Mouse (Mus musculus): Measurements from ENCODE around the gene Ppox. TPM values are rescaled to one million over a fixed set of nuclear protein-coding genes. Genes with fewer than 3 reads are reported as not detected.
"Not testable (repeated sequence)": the region's sequence is repeated elsewhere in the genome, so short reads cannot be mapped to it uniquely, and the experiment has no call there.

The Ppox gene
- polyA plus RNA-seq, 1 experiment from 2014 or later: 41.4 TPM

DNA sequence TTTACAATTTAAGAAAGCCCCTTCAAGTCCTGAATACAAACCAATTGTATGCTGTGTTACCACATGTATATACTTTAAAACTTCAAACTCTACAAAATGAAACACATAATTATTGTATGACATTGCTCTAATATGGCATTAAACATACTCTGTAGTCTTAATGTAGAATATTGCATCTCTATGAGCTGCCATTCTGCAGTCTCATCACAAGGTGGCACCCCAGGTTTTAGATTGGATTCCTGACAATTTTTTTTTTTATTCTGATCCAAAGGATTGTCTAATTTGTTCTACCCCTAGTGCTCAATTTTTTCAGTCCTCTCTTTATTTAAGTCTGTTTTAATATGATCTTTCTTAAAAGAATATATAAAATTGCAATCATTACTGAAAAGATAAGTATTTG lies 40.4 kb upstream of the Ppox start:
- no peaks in the 10 kb centered on the region; the same call in 1 of the 2 replicates for H3K4me1 ChIP-seq (ENCODE audit: control insufficient read depth, insufficient read depth, low read length)
- no peak overlapping the region for H3K4me3 ChIP-seq (ENCODE audit: low read depth, low read length)
- 0 out of 2 replicates have a peak, but pooled peaks have one; percentile 29 for ATAC-seq
- no peak overlapping the region for H3K9ac ChIP-seq (ENCODE audit: low read length)
- DNase-seq (ENCODE audit: low spot score): peak; percentile 73
- no peak overlapping the region for H3K27ac ChIP-seq (ENCODE audit: low read depth, low read length)
- H3K4me2 ChIP-seq (ENCODE audit: low read length): no peak overlapping the region
- H3K9me3 ChIP-seq (replicated peaks; ENCODE audit: control insufficient read depth, low read length): no peaks in the 10 kb centered on the region
- 0 out of 2 replicates have a peak, but pooled peaks cover 3% of the 10 kb centered on the region for H3K36me3 ChIP-seq (ENCODE audit: control insufficient read depth, insufficient read depth, low read length)
- H3K27me3 ChIP-seq (replicated peaks; ENCODE audit: control insufficient read depth, insufficient read depth, low read length): no peaks in the 10 kb centered on the region

DNA sequence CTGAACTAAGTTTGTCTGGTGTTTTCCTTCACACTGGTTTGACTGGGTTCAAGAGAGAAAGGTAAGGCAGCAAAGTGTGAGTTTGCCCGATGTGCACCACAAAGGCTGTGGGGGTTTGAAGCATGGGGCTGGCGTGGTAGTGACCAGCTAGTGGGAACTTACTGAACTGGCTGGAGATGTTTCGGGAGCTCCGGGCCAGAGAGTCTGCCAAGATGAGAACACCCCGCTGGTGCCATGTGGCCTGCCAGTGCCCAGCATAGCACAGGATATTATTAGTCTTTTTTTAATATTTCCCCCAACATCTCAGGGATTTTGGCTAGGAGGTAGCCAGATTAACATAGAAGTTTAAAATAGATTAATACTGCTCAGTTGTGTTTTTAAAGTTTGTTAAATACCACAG lies 39.2 kb upstream of the Ppox start:
- 12% methylated on average over 5 of the region's 5 CpGs for WGBS
- no peaks in the 10 kb centered on the region for H3K27me3 ChIP-seq (replicated peaks; ENCODE audit: control insufficient read depth, insufficient read depth, low read length)
- no peak for ATAC-seq

GRCm38 (mm10) chr1:171319748-171320147 lies 38.8 kb upstream of the Ppox start:
- Histone ChIP-seq H3K9me3 (replicated peaks; ENCODE audit: control insufficient read depth, low read length) (no peaks in the 10 kb centered on the region), H3K27me3 (replicated peaks; ENCODE audit: control insufficient read depth, insufficient read depth, low read length) (no peaks in the 10 kb centered on the region), H3K27ac (ENCODE audit: low read depth, low read length) (no peak overlapping the region), H3K4me1 (ENCODE audit: control insufficient read depth, insufficient read depth, low read length) (no peaks in the 10 kb centered on the region), H3K36me3 (ENCODE audit: control insufficient read depth, insufficient read depth, low read length) (no peaks in the 10 kb centered on the region), H3K4me2 (ENCODE audit: low read length) (no peak overlapping the region), H3K9ac (ENCODE audit: low read length) (no peak overlapping the region), H3K4me3 (ENCODE audit: low read depth, low read length) (no peak overlapping the region)
- DNase-seq (ENCODE audit: low spot score) (no peak), ATAC-seq (no peak)
- WGBS: 8% methylated on average over 7 of the region's 7 CpGs

More for the DNA sequence above, 39.2 kb upstream of the Ppox start:
- no peak overlapping the region for H3K27ac ChIP-seq (ENCODE audit: low read depth, low read length)
- no peak for DNase-seq (ENCODE audit: low spot score)
- H3K4me2 ChIP-seq (ENCODE audit: low read length): no peak overlapping the region
- H3K36me3 ChIP-seq (ENCODE audit: control insufficient read depth, insufficient read depth, low read length): no peaks in the 10 kb centered on the region
- H3K4me3 ChIP-seq (ENCODE audit: low read depth, low read length): no peak overlapping the region
- H3K9me3 ChIP-seq (replicated peaks; ENCODE audit: control insufficient read depth, low read length): no peaks in the 10 kb centered on the region
- no peaks in the 10 kb centered on the region for H3K4me1 ChIP-seq (ENCODE audit: control insufficient read depth, insufficient read depth, low read length)
- no peak overlapping the region for H3K9ac ChIP-seq (ENCODE audit: low read length)

DNA sequence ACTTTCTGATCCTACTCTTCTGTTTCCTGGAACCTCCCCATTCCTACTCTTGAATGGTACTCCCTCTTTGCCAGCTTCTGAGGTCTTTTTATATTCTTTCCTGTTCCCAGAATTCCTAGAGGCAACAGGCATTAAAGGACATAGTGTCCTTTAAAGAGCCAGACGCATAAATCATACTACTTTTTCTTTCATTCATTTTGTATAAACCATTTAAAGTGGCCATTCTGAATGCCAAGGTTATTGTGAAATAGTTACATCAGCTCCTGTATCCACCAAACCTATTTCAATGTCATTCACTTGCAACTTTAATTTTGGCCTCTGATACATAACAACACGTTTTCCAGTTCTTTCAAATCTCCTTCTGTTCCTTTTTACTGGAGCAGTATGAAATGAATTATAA lies 28.3 kb upstream of the Ppox start:
- H3K4me1 ChIP-seq (ENCODE audit: control insufficient read depth, insufficient read depth, low read length): no peaks in the 10 kb centered on the region
- H3K4me2 ChIP-seq (ENCODE audit: low read length): no peak overlapping the region
- no peaks in the 10 kb centered on the region for H3K36me3 ChIP-seq (ENCODE audit: control insufficient read depth, insufficient read depth, low read length)
- no peaks in the 10 kb centered on the region for H3K27me3 ChIP-seq (replicated peaks; ENCODE audit: control insufficient read depth, insufficient read depth, low read length)
- H3K4me3 ChIP-seq (ENCODE audit: low read depth, low read length): no peak overlapping the region
- ATAC-seq (no peak), DNase-seq (ENCODE audit: low spot score) (no peak)
- no peak overlapping the region for H3K9ac ChIP-seq (ENCODE audit: low read length)
- H3K27ac ChIP-seq (ENCODE audit: low read depth, low read length): no peak overlapping the region
- no peaks in the 10 kb centered on the region for H3K9me3 ChIP-seq (replicated peaks; ENCODE audit: control insufficient read depth, low read length)
- 67% methylated on average over 2 of the region's 2 CpGs for WGBS

GRCm38 (mm10) chr1:171306157-171306556 lies 25.2 kb upstream of the Ppox start:
- 70% methylated on average over 5 of the region's 5 CpGs for WGBS
- H3K9ac ChIP-seq (ENCODE audit: low read length); H3K27me3 ChIP-seq (replicated peaks; ENCODE audit: control insufficient read depth, insufficient read depth, low read length); H3K27ac ChIP-seq (ENCODE audit: low read depth, low read length); H3K36me3 ChIP-seq (ENCODE audit: control insufficient read depth, insufficient read depth, low read length); H3K4me1 ChIP-seq (ENCODE audit: control insufficient read depth, insufficient read depth, low read length); H3K4me3 ChIP-seq (ENCODE audit: low read depth, low read length); DNase-seq (ENCODE audit: low spot score); H3K4me2 ChIP-seq (ENCODE audit: low read length); ATAC-seq; H3K9me3 ChIP-seq (replicated peaks; ENCODE audit: control insufficient read depth, low read length): not testable (repeated sequence)

GRCm38 (mm10) chr1:171298226-171298625 lies 17.2 kb upstream of the Ppox start:
- WGBS: 63% methylated on average over 3 of the region's 3 CpGs
- Histone ChIP-seq H3K36me3 (ENCODE audit: control insufficient read depth, insufficient read depth, low read length) (no peaks in the 10 kb centered on the region), H3K9me3 (replicated peaks; ENCODE audit: control insufficient read depth, low read length) (no peaks in the 10 kb centered on the region), H3K27me3 (replicated peaks; ENCODE audit: control insufficient read depth, insufficient read depth, low read length) (0 out of 2 replicates have a peak, but pooled peaks cover 3% of the 10 kb centered on the region), H3K4me3 (ENCODE audit: low read depth, low read length) (no peak overlapping the region), H3K4me2 (ENCODE audit: low read length) (no peak overlapping the region), H3K9ac (ENCODE audit: low read length) (no peak overlapping the region), H3K27ac (ENCODE audit: low read depth, low read length) (no peak overlapping the region), H3K4me1 (ENCODE audit: control insufficient read depth, insufficient read depth, low read length) (peaks cover 7% of the 10 kb centered on the region; the same call in 1 of the 2 replicates)
- DNase-seq (ENCODE audit: low spot score) (no peak), ATAC-seq (no peak)

DNA sequence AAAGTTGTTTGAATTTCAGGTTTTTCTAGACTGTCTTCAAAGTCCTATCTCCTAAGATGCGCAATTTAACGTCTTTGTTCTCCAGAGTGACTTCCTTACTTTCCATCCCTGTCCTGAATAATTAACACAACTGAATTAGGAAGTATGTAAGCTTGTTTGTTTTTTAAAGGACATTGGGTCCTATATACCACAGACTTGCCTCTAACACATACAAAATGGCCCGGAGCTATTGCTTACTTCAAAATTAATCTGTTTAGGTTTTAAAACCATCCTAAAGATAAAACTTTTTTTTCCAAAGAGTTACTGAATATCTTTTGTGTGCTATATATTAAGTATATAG lies 14.0 kb upstream of the Ppox start:
- H3K9me3 ChIP-seq (replicated peaks; ENCODE audit: control insufficient read depth, low read length): no peaks in the 10 kb centered on the region
- ATAC-seq: no peak; the same call in 1 of the 2 replicates
- WGBS: 17% methylated on average over 3 of the region's 3 CpGs

GRCm38 (mm10) chr1:171294298-171295062 lies 13.5 kb upstream of the Ppox start, which contains the start of gene Ufc1:
TSS of gene Ufc1 (minus strand) at chr1:171295024.
- Histone ChIP-seq H3K9me3 (replicated peaks; ENCODE audit: control insufficient read depth, low read length) (no peaks in the 10 kb centered on the region), H3K4me2 (ENCODE audit: low read length) (peak within 1 kb of the TSS; percentile 62), H3K27me3 (replicated peaks; ENCODE audit: control insufficient read depth, insufficient read depth, low read length) (0 out of 2 replicates have a peak, but pooled peaks cover 3% of the 10 kb centered on the region), H3K4me3 (ENCODE audit: low read depth, low read length) (peak within 1 kb of the TSS; percentile 78), H3K27ac (ENCODE audit: low read depth, low read length) (peak within 1 kb of the TSS; percentile 91), H3K36me3 (ENCODE audit: control insufficient read depth, insufficient read depth, low read length) (peaks cover 5% of the 10 kb centered on the region), H3K9ac (ENCODE audit: low read length) (peak within 1 kb of the TSS; percentile 89), H3K4me1 (ENCODE audit: control insufficient read depth, insufficient read depth, low read length) (peaks cover 8% of the 10 kb centered on the region; the same call in 1 of the 2 replicates)
- DNase-seq (ENCODE audit: low spot score) (peak; percentile 93), ATAC-seq (peak; percentile 90)
- WGBS: under 1% methylated on average over 42 of the region's 42 CpGs

More for the DNA sequence above, 14.0 kb upstream of the Ppox start:
- Histone ChIP-seq H3K36me3 (ENCODE audit: control insufficient read depth, insufficient read depth, low read length) (no peaks in the 10 kb centered on the region; the same call in 1 of the 2 replicates), H3K9ac (ENCODE audit: low read length) (peak overlapping the region; percentile 89), H3K27ac (ENCODE audit: low read depth, low read length) (peak overlapping the region; percentile 91), H3K4me1 (ENCODE audit: control insufficient read depth, insufficient read depth, low read length) (peaks cover 8% of the 10 kb centered on the region; the same call in 1 of the 2 replicates), H3K4me2 (ENCODE audit: low read length) (peak overlapping the region; percentile 62), H3K4me3 (ENCODE audit: low read depth, low read length) (peak overlapping the region; percentile 78), H3K27me3 (replicated peaks; ENCODE audit: control insufficient read depth, insufficient read depth, low read length) (0 out of 2 replicates have a peak, but pooled peaks cover 3% of the 10 kb centered on the region)
- no peak for DNase-seq (ENCODE audit: low spot score)

GRCm38 (mm10) chr1:171293906-171294297 lies 12.9 kb upstream of the Ppox start:
- H3K27ac ChIP-seq (ENCODE audit: low read depth, low read length): peak overlapping the region; percentile 91; the same call in 1 of the 2 replicates
- ATAC-seq (no peak), DNase-seq (ENCODE audit: low spot score) (no peak)
- H3K36me3 ChIP-seq (ENCODE audit: control insufficient read depth, insufficient read depth, low read length): peaks cover 10% of the 10 kb centered on the region
- peak overlapping the region; percentile 89 for H3K9ac ChIP-seq (ENCODE audit: low read length)
- 51% methylated on average over 5 of the region's 5 CpGs for WGBS
- H3K4me2 ChIP-seq (ENCODE audit: low read length): peak overlapping the region; percentile 62
- H3K27me3 ChIP-seq (replicated peaks; ENCODE audit: control insufficient read depth, insufficient read depth, low read length): 0 out of 2 replicates have a peak, but pooled peaks cover 3% of the 10 kb centered on the region
- H3K9me3 ChIP-seq (replicated peaks; ENCODE audit: control insufficient read depth, low read length): no peaks in the 10 kb centered on the region
- peak overlapping the region; percentile 78 for H3K4me3 ChIP-seq (ENCODE audit: low read depth, low read length)
- peaks cover 8% of the 10 kb centered on the region; the same call in 1 of the 2 replicates for H3K4me1 ChIP-seq (ENCODE audit: control insufficient read depth, insufficient read depth, low read length)
